Mouse (Mus musculus) T-helper 1 cell (primary cell): ENCODE data around the gene Pmepa1.

ENCODE experiments used
- in situ Hi-C: fragments of 300-600 bp; cut with MboI, MseI; formaldehyde crosslinking; loops from one replicate; pipeline ENCODE4 v1.15.1; 2025; ENCODE audit warnings: high pct_unique_total_duplicates

The Pmepa1 gene

GRCm38 (mm10) chr2:173253761-173254662, 22.3 kb downstream of the Pmepa1 start:
- in situ Hi-C loops = no loop called here

GRCm38 (mm10) chr2:173251675-173252074, 24.7 kb downstream of the Pmepa1 start:
- in situ Hi-C loops = no loop called here

- in situ Hi-C loops = no loop called here
Observed at GRCm38 (mm10) chr2:173251133-173251532, 25.2 kb downstream of the Pmepa1 start.

GRCm38 (mm10) chr2:173250411-173250810, 25.9 kb downstream of the Pmepa1 start:
- in situ Hi-C loops = no loop called here

- in situ Hi-C loops = no loop called here
Observed at GRCm38 (mm10) chr2:173249965-173250364, 26.4 kb downstream of the Pmepa1 start.

GRCm38 (mm10) chr2:173249386-173249785, 26.9 kb downstream of the Pmepa1 start:
- in situ Hi-C loops = no loop called here

GRCm38 (mm10) chr2:173248822-173249221, 27.5 kb downstream of the Pmepa1 start:
- in situ Hi-C loops = no loop called here

GRCm38 (mm10) chr2:173247911-173248310, 28.4 kb downstream of the Pmepa1 start:
- in situ Hi-C loops = no loop called here

- in situ Hi-C loops = no loop called here
Observed at GRCm38 (mm10) chr2:173247197-173247596, 29.1 kb downstream of the Pmepa1 start.

GRCm38 (mm10) chr2:173246688-173247087, 29.6 kb downstream of the Pmepa1 start:
- in situ Hi-C loops = no loop called here

- in situ Hi-C loops = no loop called here
Observed at GRCm38 (mm10) chr2:173245258-173245657, 31.1 kb downstream of the Pmepa1 start.

GRCm38 (mm10) chr2:173244108-173244507, 32.2 kb downstream of the Pmepa1 start:
- in situ Hi-C loops = no loop called here

- in situ Hi-C loops = no loop called here
Observed at GRCm38 (mm10) chr2:173243616-173244015, 32.7 kb downstream of the Pmepa1 start.

GRCm38 (mm10) chr2:173242874-173243273, 33.5 kb downstream of the Pmepa1 start:
- in situ Hi-C loops = no loop called here

- in situ Hi-C loops = no loop called here
Observed at GRCm38 (mm10) chr2:173240738-173241137, 35.6 kb downstream of the Pmepa1 start.

- in situ Hi-C loops = no loop called here
Observed at GRCm38 (mm10) chr2:173238522-173238921, 37.8 kb downstream of the Pmepa1 start.

- in situ Hi-C loops = no loop called here
Observed at GRCm38 (mm10) chr2:173235435-173236332, 40.6 kb downstream of the Pmepa1 start.

- in situ Hi-C loops = no loop called here
Observed at GRCm38 (mm10) chr2:173232766-173233099, 43.6 kb downstream of the Pmepa1 start.

- in situ Hi-C loops = no loop called here
Observed at GRCm38 (mm10) chr2:173232065-173232765, 44.1 kb downstream of the Pmepa1 start.

- in situ Hi-C loops = no loop called here
Observed at GRCm38 (mm10) chr2:173229578-173230224, 46.6 kb downstream of the Pmepa1 start.

GRCm38 (mm10) chr2:173228567-173228966, 47.8 kb downstream of the Pmepa1 start:
- in situ Hi-C loops = no loop called here
